Mouse (Mus musculus): ENCODE measurements around the gene Rptor.

GRCm38 (mm10) chr11:119720101-119721048 lies 117.7 kb downstream of the Rptor start:
- TF ChIP-seq CTCF (IDR thresholded peaks at IDR 0.05; ENCODE audit: insufficient read depth, low read length) (no peak), POLR2A (IDR thresholded peaks at IDR 0.05; ENCODE audit: borderline replicate concordance, extremely low read depth, low read depth, low read length) (no peak)
